Mouse (Mus musculus): ENCODE data around the gene Cdc42ep1. TPM values are rescaled to one million over a fixed set of nuclear protein-coding genes. Genes with fewer than 3 reads are reported as not detected.

The Cdc42ep1 gene
- total and polyA plus RNA-seq, 3 experiments: 0.04 to 1.7 TPM; not detected in 1

DNA sequence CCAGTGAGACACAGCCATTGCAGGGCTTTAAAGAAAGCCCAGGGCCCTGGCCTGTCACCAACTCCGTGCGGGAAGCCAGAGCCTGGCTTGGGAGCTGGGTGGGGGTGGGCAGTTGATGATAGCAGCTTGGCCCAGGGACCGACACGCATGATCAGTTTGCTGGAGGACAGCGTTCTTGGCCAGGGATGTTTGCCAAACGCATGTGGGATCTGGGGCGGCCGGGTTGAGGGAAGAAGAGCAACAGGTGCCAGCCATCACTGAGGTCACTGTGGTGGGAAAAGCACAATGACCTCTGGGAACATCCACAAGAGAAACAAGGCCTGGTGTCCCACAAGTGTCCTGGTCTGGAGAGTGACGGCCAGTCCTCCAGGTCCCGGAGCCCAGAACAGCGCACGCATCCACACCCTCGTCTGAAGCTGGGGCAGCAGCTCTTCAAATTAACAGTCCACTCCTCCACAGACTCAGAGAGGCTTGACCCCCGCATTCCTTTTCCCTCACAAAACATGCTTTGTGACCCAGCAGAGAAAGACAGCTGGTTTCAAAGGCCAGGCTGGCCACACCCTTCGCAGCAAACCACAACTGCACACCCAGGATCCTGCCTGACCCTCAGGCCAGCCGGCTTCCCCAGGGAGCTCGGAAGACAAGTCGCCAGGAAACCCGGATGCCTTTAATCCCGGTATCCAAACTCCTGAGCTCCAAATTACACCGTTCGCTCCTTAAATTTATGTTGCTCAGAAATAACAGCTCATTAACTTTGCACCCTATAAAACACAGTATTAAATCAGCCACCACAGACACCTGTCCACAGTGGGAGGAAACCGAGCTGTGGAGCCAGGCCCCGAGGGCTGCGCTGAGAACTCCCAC lies 46.0 kb upstream of the Cdc42ep1 start:
- no peaks in the 10 kb centered on the region; a peak in 1 of 4 replicates for H3K27me3 ChIP-seq (ENCODE audit: control insufficient read depth in 1 of 2, insufficient read depth in 2 of 2, low read length in 2 of 2)
- TF ChIP-seq KAT2A (conservative IDR thresholded peaks at IDR 0.05; ENCODE audit: low read depth, low read length) (no peak), ZMIZ1 (IDR thresholded peaks at IDR 0.05; ENCODE audit: low read depth, low read length) (no peak), BHLHE40 (IDR thresholded peaks at IDR 0.05; ENCODE audit: borderline replicate concordance, low read depth, low read length) (no peak), TCF12 (IDR thresholded peaks at IDR 0.05; ENCODE audit: low read depth, low read length) (no peak), RAD21 (IDR thresholded peaks at IDR 0.05; ENCODE audit: low read depth, low read length) (no peak), MAZ (IDR thresholded peaks at IDR 0.05; ENCODE audit: low read depth, low read length) (no peak), JUND (IDR thresholded peaks at IDR 0.05; ENCODE audit: low read depth, low read length) (no peak), ELF1 (IDR thresholded peaks at IDR 0.05; ENCODE audit: low read depth, low read length) (no peak), POLR2A (IDR thresholded peaks at IDR 0.05; ENCODE audit: control insufficient read depth in 1 of 2, insufficient read depth in 1 of 2, low read depth in 1 of 2, low read length in 2 of 2, poor library complexity in 1 of 2) (no peak), TBP (IDR thresholded peaks at IDR 0.05; ENCODE audit: low read depth, low read length) (no peak), EP300 (IDR thresholded peaks at IDR 0.05; ENCODE audit: low read depth in 1 of 2, low read length in 2 of 2) (no peak), GABPA (IDR thresholded peaks at IDR 0.05; ENCODE audit: low read depth, low read length) (no peak), MEF2A (IDR thresholded peaks at IDR 0.05; ENCODE audit: extremely low read depth, insufficient replicate concordance, low read depth, low read length, poor library complexity, severe bottlenecking) (no peak), MXI1 (IDR thresholded peaks at IDR 0.05; ENCODE audit: low read depth, low read length) (no peak), CHD2 (IDR thresholded peaks at IDR 0.05; ENCODE audit: low read length) (no peak), ZC3H11A (IDR thresholded peaks at IDR 0.05; ENCODE audit: low read depth, low read length) (no peak), E2F4 (IDR thresholded peaks at IDR 0.05; ENCODE audit: borderline replicate concordance, low read depth, low read length) (no peak), NRF1 (IDR thresholded peaks at IDR 0.05; ENCODE audit: insufficient read depth, low read depth, low read length, poor library complexity, severe bottlenecking) (no peak)
- H3K36me3 ChIP-seq (ENCODE audit: control insufficient read depth in 1 of 2, insufficient read depth in 2 of 2, low read length in 2 of 2): no peaks in the 10 kb centered on the region
- H3K27ac ChIP-seq (ENCODE audit: control insufficient read depth, low read depth, low read length): no peak overlapping the region
- H3K9ac ChIP-seq (ENCODE audit: control insufficient read depth, low read depth, low read length, poor library complexity, severe bottlenecking): no peak overlapping the region
- no peak for DNase-seq (ENCODE audit: low read depth, low spot score)
- H3K4me3 ChIP-seq (ENCODE audit: control insufficient read depth in 1 of 2, insufficient read depth in 1 of 2, low read depth in 2 of 2, low read length in 2 of 2): no peak overlapping the region
- no peaks in the 10 kb centered on the region for H3K79me2 ChIP-seq (ENCODE audit: control insufficient read depth, insufficient read depth, low read length, poor library complexity)
- H3K9me3 ChIP-seq (replicated peaks; ENCODE audit: insufficient read depth, low read length): no peaks in the 10 kb centered on the region
- H3K4me1 ChIP-seq (ENCODE audit: control insufficient read depth in 1 of 2, insufficient read depth in 2 of 2, low read length in 2 of 2): no peaks in the 10 kb centered on the region

DNA sequence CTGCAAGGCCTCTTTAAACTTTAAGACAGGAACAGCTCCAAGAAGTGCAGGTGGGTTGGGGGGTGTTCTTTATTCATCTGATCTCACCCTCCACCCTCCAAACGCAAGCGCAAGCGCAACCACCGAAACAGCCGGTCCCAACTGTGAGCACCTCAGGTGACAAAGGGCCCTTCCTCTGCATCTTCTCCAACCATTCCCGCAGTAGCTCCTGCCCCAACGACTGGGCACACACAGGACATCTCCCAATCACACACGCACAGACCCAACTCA lies 45.4 kb upstream of the Cdc42ep1 start:
- Histone ChIP-seq H3K4me1 (ENCODE audit: control insufficient read depth in 1 of 2, insufficient read depth in 2 of 2, low read length in 2 of 2) (no peaks in the 10 kb centered on the region), H3K27me3 (ENCODE audit: control insufficient read depth in 1 of 2, insufficient read depth in 2 of 2, low read length in 2 of 2) (no peaks in the 10 kb centered on the region; a peak in 1 of 4 replicates), H3K79me2 (ENCODE audit: control insufficient read depth, insufficient read depth, low read length, poor library complexity) (no peaks in the 10 kb centered on the region), H3K36me3 (ENCODE audit: control insufficient read depth in 1 of 2, insufficient read depth in 2 of 2, low read length in 2 of 2) (no peaks in the 10 kb centered on the region), H3K4me3 (ENCODE audit: control insufficient read depth in 1 of 2, insufficient read depth in 1 of 2, low read depth in 2 of 2, low read length in 2 of 2) (no peak overlapping the region), H3K9ac (ENCODE audit: control insufficient read depth, low read depth, low read length, poor library complexity, severe bottlenecking) (no peak overlapping the region), H3K27ac (ENCODE audit: control insufficient read depth, low read depth, low read length) (no peak overlapping the region), H3K9me3 (replicated peaks; ENCODE audit: insufficient read depth, low read length) (no peaks in the 10 kb centered on the region)
- no peak for DNase-seq (ENCODE audit: low read depth, low spot score)
- TF ChIP-seq MAZ (IDR thresholded peaks at IDR 0.05; ENCODE audit: low read depth, low read length) (no peak), POLR2AphosphoS2 (IDR thresholded peaks at IDR 0.05; ENCODE audit: low read length) (no peak), KAT2A (conservative IDR thresholded peaks at IDR 0.05; ENCODE audit: low read depth, low read length) (no peak)

Measured in MEL (cell line).